Mouse (Mus musculus) 3T3-L1 (cell line): Measurements from ENCODE around the gene Vdac2.

Source experiments
- DNase-seq: peaks from one replicate; pipeline ENCODE4 v3.0.0-alpha.2; 2015; ENCODE audit warnings: low read depth, low spot score

Vdac2 gene

DNA sequence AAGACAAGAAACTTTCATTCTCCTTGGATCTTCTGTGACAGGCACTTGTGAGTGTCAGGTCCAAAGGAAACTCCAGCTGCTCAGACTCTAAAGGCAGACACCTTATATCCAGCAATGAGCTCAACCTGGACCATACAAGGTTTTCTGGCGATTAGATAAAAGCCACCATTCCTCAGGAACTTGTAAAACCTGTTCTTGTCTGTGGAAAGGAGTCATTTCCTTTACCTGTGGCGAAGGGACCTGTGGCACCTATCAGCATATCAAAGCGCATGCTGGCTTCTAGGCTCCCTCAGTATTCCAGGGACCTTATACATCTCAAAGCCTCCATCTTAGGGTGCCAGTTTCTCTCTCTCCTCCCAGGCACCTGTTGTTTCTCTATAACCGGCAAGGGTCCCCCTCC lies 7.6 kb upstream of the Vdac2 start:
- no peak for DNase-seq

DNA sequence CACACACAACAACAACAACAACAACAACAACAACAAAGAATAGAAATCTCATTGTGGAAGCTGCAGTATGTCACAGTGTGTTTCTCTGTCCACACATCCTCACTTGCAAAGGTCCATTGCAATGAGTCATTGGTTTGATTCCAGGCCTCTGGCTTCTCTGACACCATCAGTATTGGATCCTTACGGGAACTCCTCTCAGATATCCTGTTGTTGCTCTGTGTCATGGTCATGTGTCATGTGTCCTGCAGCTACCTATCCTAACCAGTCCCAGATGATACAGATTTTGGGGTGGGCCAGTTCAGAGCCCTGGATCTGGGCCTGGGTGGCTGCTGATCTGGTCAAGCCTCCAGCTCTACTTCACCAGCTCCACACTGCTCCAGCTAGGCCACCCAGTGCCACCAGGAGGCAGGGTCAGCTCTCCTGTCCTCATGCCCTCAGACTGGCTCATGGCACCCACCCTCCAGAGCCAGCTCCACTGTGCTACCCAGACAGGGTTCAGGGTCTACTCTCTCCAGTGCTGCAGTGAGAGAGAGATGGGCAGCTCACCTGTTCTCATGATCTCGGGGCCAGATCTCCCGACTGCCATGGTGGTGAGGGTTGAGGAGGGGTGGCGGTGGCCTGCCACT lies 4.0 kb upstream of the Vdac2 start:
- DNase-seq: peak; percentile 97

DNA sequence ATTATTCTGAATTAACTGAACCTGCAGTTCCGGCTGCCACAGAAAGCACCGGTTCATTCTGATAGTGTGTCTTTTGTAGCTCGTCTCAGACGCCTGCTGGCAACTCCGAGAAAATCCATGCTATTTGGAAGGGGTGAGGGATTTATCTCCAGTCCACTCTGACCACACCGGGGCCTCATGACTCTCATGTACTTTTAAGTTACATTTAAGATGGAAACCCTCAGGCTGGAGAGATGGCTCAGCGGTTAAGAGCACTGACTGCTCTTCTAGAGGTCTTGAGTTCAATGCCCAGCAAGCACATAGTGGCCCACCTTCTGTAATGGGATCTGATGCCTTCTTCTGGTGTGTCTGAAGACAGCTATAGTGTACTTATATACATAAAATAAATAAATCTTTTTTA lies 2.7 kb upstream of the Vdac2 start:
- DNase-seq: no peak

DNA sequence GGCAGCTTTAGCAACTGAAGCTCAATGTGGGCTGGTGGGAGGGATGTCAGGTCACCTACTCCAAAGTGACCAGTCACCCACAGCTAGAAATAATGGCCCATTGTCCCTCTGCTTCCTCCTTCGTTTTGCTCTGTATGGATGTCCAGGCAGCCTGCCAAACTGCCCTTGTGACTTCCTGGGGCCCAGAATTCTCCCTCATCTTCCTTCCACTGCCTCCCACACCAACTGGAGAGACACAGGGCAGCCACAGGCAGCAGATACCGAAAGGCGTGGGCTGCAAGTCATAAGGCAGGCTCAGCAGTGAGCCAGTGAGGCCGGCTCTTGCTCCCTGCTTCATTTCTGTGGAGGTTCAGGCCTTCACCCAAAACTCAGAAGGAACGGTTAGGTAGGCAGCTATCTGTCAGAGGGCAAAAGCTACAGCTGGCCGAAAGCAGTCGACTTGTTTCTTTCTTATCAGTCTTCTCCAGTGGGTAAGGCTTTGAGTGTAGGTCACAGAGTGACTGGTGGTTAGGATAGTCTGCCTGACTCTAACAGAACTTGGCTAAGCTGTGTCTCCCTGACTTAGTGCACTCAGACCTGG lies 2.2 kb upstream of the Vdac2 start:
- peak; percentile 84 for DNase-seq

DNA sequence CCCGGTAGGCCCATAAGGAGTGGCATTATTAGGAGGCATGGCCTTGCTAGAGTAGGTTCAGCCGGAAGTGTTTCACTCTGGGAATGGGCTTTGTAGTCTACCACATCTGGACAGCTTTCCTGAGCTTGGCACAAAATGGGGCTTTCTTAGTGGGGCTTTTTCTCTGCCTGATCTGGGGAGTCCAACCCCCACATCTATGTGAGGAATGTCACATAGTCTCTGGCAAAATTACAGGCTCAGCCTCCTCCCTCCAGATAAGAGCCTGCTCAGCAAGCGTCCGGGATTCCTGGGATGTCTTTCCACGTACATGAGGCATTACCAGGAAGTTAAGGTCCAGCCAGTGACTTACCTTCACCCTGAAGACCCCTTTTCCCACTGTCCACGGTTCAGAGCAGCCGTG lies 1.1 kb upstream of the Vdac2 start:
- peak; percentile 57 for DNase-seq

DNA sequence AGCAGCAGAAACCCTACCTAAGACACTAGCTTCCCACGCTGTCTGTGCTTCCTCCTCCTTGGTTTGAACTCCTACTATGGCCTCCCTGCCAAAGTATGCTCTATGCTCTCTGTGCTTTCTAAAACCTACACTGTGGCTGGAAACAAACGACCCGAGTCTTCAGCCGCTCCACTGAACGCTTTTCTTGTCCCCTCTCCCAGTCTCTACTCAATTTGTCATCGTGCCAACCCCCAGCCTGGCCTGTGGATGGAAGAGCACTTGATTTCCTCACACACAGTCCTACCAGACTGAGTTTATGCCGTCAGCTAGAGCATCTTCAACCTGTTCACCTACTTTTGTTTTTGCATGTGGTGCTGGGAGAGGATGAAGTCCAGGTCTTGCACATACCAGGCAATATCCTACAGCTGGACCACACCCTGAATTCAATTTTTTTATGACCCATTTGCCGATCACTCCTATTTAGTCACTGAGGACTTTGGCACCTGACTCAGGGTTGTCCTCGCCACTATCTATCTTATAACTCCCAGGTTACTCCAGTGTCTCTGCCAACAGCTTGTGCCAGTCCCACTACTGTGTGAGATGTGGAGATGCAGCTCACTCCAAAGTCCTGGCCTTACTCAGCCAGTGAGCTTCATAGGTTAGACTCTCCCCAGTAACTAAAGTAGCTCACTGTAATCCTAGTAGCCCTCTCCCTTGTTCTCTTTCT lies 901 bp downstream of the Vdac2 start:
- DNase-seq: no peak

DNA sequence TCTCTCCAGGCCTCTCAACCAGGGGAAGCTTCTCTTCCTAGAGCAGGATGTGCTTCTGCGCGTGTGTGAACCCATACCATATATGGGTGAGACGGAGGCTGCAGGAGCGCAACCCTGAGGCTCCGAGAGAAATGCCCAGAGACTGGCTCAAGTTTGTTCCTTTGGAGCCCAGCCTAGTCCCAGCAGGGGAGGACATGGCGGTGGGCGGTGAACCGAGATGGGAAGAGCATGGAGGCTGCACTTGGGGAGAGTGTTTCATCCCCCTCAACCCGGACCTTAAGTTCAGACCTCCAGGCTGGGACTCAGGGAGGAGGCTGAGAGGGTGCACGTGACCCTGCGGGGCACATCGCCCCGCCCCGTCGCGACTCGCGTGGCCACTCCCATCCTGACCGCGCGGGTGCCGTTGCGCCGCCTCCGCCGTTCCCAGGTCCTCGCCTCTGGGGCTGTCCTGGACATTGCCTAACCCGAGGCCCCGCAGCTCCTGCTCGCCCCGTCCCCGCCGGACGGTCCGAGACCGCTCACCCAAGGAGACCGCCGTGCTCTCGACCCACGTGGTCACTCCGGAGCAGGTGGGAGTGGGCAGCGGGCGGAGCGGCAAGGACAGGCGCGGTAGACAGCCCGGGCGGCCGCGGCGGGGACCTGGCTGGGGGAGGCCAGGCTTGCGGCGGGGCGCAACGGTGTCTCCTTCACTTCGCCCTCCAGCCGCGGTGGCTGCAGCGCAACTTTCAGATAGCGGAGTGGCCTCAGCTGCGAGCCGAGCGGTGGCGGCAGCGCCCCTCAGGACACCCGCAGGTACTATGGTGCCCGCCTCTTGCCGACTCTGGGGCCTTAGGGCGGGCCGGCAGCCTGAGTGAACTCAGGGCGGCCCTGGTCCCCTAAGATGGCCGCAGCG lies 6.1 kb downstream of the Vdac2 start:
- peak; percentile 90 for DNase-seq

DNA sequence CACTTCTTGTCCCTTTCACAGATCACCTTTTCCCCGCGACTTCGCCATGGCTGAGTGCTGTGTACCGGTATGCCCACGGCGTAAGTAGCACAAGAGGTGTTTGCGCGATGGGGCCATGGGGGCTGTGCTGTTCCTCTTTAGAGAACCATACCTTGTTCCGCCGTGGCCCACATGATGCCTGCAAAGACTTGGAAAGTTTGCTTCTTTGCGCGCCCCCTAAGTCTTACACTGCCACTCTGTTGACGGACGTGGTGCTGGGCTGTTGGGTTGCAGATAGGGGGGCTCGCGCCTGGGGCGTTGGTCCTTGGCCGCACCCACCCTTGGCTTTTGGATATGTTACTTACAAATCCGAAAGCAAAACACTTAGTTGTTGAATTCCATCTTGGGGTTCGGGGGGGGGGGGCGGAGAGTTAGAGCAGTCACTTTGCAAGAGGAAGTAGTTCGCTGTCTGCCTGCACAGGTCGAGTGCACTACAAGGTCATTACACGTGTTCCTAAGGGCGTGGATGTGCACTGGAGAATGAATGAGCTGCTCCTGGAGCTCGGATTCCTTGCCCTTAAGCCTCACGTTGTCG lies 6.9 kb downstream of the Vdac2 start:
- peak; percentile 48 for DNase-seq

DNA sequence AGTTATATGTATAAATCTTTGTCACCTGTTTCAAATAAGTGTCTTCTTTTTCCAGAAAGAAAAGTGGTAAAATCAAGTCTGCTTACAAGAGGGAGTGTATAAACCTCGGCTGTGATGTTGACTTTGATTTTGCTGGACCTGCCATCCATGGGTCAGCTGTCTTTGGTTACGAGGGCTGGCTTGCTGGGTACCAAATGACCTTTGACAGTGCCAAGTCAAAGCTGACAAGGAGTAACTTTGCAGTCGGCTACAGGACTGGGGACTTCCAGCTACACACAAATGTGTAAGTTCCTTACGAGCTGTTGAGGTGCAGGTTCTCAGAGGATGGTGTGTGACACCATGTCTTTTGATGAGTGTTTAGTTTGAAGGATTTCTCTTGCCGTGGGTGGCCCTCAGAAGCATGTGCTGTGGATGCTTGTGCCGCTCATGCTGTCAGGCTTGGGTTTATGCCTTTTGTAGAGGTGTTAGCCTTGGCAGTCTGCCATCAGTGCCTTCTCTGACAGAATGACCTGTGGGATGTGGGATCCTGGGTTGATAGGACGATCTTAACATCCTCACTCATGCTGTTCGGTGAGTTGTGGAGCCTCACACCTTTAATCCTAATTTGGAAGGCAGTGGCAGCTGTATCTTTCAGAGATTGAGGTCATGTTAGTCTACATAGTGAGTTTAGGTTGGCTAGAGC lies 13.4 kb downstream of the Vdac2 start:
- no peak for DNase-seq

DNA sequence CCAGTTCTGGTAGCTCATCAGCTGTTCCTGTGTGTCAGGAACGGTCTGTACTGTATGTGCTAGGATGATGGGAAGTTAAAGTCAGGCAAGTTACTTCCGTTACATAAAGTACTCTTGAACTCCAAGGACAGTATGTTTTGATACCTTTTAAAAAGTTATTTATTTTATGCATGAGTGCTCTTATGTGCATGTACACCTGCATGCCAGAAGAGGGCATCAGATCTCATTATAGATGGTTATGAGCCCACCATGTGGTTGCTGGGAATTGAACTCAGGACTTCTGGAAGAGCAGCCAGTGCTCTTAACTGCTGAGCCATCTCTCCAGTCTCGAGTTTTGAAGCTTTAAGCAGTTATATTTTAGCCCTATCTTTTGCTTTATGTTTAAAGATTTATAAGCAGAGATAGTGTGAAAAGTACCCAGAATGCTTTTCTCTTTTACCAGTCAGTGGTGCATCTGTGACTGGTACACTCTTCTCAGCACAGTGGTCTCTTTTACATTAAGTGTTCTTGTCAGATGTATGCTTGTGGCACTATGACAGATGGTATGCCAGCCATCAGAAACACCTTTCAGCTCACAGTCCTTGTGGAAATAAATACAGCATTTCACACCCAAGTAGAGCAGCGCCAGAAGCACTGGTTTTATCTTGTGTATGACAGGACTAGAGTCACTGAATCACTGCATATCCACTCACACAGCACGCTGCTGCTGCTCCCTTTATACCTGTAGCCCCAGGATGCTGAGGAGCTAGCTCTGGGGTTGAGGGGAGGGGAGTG lies 17.0 kb downstream of the Vdac2 start:
- no peak for DNase-seq

DNA sequence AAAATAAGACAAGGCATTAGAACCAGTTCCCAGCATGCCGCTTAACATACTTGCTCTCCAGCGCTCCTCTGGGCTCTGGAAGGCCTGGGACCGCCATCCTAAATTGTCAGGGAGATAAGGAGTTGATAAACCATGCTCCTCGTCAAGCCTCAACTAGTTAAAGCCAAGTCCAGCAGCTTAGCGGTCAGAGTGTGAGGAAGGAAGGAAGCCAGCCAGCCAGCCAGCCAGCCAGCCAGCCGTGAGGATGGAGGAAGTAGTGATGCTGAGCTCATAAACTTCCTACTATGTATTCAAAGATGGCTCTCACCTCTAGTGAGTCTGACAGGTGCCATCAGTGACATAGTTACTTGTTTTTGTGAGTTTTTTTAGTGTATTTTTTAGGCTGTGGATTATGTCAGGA lies 18.2 kb downstream of the Vdac2 start:
- DNase-seq: no peak

DNA sequence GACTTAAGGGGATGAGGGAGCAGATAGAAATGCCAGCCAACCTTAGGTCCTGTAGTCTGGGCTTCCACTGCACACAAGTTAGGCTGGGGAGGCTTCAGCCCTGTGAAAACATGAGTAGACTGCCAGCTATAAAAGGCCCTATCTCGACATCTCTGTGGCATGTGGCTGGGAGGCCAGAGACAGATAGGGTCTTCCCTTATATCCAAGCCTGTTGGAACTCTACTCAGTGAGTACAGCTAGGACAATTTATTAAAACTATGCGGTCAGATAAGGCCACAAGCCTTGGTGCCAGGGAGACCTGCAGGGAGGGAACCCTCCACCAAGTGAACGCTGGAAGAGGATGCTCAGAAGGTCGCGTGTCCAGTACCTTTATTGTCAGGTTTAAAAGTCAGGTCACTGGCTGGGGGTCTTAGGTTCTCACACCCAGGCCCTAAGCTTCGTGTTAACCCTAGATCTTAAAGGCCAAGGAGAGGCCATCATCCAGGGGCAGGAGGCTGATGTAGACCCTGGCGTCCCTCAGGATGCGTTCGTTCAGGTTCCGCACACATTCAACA lies 21.9 kb downstream of the Vdac2 start:
- DNase-seq: peak; percentile 34

DNA sequence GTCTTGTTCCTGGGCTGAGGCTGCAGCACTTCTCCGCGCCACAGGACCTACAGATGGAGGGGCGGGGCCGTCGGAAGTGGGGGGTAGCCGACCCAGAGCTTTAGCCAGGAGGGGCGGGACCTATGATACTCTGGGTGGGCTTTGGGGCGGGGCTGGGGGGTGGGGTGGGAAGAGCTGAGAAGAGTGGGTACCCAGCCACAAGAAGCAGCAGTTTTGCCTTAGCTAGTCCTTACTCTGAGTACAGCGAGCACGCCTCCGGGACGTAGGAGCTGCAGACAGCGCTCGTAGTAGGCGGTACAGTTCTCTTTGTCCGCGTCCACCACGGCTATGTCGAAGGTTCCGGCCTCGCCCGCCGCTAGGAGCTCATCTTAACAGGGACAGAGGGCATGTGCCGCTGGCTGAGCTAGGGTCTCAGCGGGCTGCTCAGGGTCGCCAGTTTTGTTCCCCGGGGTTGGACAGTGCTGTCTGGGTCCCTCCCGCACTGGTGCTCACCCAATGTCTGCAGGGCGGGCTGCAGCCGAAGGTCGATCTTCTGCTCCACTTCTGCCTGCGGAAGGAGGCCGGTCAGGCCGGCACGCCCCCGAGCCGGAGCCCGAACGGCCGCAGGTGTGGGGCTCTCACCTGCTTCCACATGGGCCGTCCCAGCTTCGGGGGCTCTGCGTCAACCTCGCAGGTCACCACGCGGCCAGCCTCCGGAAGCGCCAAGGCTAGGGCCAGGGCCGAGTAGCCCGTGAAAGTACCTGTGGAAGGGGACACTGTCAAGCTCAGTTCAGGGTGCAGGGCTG lies 22.5 kb downstream of the Vdac2 start:
- peak; percentile 47 for DNase-seq

DNA sequence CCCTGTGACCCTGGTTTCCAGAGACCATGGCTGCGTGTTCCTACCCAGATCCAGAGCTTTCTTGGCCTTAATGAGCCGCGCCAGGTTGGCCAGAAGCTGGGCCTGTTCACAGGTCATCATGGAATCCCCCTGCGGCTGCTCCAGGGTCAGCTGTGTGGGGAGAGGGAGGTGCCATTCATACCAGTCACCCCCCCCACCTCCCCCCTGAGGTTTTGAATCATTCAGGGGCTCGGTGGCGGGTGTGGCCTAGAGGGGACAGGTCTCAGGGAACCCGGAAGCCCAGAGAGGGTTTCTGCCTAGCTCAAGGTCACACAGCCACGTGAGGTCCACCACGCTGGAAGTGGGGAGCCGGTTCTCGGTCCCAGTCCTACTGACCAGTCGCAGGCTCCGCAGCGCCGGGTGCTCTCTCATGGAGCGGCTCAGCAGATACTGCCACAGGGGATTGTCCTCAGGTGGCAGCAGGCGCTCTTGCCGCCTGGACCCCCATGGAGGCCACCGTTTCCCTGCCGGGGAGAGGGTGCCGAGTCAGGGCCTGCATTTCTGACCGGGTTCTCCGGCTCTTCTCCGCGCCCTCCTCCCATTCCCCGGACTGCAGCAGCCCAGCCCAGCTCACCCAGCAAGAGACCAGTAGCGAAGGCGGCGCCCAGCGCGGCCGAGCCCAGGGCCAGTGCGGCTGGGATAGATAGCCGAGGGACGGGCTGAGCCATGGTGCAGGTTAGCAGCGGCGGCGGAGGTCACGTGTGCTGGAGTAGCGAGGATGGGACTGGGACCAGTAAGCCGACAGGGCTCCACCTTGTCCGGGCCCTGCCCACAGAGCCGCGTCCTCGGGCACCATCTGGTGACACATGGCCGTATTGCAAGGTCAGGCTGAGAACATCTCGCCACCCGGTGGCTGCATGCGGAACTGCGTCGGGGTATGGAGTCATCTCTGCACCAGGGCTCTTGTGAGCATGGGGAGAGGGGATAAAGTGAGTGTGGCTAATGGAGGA lies 23.4 kb downstream of the Vdac2 start, which contains the start of gene Comtd1:
TSS of gene Comtd1 (minus strand) at position 812 of the 989 bp plus-strand sequence.
- DNase-seq: peak; percentile 95

DNA sequence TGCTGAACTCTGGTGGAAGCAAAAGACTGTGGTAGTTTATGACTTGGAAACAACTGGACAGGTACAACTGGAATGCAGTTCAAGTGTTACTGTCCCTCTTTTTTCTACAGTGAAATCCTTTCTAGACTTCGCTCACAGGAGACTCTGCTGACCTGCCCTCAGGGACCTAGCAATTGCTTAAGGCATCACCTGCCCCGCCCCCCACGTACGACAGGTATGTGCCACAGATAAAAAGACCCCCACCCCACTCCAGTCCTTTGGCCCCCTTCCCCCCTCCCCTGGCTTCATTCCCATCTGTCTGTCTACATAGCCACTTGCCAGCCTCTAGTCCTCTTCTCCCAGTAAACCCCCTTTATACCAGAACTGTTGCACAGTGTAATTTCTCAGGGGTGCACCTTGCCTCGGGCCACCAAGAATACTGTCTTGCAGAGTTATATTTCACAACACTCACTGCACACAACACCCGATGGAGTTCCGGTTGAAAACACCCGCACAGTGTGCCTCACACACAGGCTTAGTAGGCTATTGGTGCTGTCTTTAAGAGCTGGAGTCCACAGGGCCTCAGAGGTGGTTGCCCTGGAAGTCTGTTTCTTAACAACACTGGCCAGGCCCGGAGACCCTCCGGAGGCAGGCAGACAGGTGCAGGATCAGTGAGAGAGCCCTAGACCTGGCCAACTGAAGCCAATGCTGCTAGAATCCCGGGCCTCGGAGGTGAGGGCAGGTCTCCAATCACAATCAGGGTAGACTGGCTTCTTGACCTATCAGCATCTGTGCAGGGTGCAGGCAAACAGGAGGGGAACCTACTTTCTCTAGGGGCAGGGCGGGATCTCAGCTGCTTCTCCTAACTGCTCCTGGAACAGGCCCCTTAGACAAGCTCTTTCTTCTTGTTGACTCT lies 24.7 kb downstream of the Vdac2 start:
- no peak for DNase-seq

DNA sequence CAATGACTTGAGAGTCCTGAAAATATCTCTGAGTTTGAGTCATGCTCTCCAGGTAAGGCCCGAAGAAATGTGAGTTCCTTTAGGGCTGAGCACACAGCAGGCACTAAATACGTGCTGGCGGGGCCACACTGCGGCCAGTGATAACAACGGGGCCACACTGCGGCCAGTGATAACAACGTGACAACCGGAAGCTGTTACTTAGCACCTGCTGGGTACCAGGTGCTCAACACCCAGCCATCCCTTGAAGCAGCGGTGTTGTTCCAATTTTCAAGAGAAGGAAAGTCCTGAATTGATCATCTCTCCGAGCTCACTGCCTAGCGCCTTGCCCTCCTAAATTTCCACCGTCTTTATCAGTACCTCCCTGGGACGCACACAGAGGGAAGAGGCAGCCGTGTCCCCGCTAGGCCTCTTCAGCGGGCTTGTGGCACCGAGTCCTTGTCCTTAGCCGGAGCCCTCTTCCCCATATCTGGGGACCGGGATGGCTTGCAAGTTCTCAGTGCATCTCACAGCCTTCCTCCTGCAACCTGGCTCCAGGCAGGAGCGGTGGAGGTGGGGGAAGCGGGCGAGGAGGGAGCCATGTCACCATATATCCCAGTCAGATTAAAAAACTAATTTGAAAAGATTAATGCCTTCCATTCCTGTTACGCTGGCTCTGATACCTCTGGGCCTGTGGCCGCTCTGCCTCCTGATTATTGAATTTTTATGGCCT lies 25.5 kb downstream of the Vdac2 start:
- DNase-seq: no peak
